Mouse (Mus musculus) kidney, postnatal 10 days (tissue): Measurements from ENCODE around the gene Fam207a.

Experiments used
- DNase-seq: peaks from one replicate; pipeline ENCODE4 v3.0.0; 2021; ENCODE audit warnings: mixed read lengths

Fam207a gene

DNA sequence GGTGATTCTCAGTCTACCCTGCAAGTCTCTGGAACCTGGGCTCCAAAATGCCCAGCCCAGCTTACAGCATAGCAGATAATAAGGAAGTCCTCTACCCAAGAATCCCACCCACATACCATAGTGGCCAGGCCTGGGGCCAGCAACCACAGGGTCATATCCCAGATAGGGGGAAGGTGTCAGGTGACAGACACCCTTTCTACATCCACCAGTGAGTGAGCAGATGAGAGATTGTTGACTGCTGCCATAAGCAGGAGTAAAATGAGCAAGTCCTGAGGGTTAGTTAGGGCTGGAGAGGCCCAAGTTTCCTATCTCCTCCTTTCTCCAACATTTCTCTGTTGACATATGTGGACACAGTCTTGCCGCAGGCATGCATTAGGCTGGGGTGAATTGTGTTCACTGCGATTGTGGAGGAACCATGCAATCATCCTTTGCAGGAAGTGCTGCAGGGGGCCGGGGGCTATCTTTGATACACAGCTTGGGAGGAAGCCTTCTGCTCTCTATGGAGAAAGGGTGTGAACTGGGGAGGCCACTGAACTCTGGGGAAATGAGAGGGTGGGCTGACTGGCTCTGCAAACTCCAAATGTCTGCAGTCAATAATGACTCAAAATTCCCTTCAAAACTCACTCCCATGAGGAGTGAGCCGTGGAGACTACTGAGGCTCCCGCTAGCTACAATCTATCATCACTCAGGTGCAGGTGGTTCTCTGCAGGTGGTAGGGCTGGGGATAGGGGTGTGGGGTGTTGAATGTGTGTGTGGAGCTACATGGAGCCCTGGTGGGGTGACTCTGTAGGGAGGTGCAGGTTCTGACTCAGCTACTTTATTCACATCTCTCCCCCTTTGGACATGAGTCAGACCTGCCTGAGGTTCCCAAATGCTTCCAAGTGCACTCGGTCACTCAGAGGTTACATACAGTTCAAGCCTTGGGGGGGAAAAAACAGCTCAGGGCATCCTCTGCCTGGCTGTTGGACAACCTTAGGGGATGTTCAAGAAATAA is 15.7 kb upstream of the Fam207a start:
- no peak for DNase-seq

DNA sequence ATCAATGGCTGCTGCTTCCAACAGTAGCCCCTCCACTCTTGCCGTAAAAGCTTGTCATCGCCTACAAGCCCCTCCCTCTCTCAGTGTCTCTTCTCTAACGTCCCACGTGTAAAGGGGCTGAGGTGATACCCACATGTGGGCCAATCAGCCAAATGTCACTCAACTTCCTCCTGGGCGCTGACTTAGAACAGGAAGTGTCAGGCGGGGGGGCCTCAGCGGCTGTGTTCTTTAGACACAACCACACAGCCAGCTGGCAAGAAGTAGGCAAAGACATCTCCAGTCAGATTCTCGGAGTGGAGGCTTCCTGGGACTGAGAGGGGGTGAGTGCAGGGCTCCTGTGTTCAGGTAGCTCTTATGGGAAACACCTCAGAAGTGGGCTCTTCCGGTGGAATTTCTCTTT is 14.6 kb upstream of the Fam207a start, which contains the start of gene Itgb2:
TSS of gene Itgb2 (plus strand) at position 113 of the 400 bp plus-strand sequence.
- DNase-seq, result no peak

DNA sequence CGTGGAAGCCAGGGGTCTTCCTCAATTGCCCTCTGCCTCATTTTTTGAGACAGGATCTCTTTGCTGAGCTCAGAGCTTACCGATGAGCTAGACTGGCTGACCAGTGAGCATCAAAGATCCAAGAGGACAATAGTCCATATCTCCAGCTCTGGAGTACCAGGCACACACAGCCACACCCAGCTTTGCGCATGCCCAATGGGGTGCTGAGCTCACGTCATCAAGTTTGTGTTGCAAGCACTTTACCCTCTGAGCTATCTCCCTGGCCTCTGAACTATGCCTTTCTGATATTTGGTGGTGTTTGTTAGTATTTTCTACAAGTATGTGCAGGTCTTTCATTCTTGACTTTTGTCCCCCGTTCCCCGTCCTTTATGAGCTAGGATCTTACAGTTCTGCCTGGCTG is 13.0 kb upstream of the Fam207a start:
- DNase-seq, result no peak

DNA sequence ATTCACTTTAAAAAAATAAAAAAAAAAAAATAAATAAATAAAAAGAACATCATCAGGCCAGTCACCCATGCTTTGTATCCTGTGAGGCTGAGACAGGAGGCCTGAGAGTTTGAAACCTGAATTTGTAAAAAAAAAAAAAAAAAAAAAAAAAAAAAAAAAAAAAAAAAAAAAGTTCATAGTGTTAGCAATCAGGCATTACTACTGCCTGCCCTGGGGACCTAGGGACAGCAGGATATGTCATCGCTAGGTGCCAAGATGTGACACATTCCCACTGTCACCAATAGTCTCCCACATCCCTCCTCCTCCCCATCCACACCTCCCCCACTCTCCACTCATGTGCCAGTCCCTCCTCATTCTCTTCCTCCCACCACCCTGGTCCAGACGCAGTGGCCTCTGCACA is 10.9 kb upstream of the Fam207a start:
- no peak for DNase-seq

DNA sequence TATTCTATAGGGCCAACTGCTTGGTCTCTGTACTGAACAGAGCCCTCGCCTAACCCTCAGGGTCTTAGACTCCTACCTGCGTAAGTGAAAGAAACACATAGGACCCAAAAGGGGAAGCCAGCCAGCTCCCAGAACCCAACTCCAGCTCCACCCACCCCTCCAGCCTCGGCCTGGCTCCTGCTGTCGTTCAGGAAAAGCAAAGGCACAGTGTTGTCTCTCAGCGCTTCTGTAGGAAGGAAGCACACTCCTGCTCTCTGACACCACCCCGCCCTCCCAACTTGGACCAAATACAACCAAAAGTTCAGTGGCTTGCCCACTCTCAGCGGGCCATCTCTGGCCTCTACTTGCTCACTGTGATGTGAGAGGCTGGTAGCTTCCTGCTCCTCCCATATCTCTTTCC is 7.7 kb upstream of the Fam207a start:
- peak; percentile 56 for DNase-seq

DNA sequence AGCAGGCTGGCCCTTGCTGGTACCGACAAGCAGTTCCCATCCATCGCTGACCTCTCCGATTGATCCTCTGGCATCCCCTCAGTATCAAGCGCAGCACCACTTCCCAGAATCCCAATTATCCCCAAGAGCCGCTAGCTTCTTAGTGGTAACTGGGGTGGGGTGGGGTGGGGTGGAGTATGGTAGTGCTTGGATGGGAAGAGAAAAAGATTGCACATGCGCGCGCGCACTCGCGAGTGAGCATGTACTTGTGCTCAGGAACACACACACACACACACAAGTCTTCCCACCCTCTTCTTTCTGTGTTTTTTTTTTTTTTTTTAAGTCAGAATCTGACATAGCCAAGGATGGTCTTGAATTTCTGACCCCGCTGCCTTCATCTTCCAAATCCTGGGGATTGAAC is 7.2 kb upstream of the Fam207a start:
- no peak for DNase-seq

DNA sequence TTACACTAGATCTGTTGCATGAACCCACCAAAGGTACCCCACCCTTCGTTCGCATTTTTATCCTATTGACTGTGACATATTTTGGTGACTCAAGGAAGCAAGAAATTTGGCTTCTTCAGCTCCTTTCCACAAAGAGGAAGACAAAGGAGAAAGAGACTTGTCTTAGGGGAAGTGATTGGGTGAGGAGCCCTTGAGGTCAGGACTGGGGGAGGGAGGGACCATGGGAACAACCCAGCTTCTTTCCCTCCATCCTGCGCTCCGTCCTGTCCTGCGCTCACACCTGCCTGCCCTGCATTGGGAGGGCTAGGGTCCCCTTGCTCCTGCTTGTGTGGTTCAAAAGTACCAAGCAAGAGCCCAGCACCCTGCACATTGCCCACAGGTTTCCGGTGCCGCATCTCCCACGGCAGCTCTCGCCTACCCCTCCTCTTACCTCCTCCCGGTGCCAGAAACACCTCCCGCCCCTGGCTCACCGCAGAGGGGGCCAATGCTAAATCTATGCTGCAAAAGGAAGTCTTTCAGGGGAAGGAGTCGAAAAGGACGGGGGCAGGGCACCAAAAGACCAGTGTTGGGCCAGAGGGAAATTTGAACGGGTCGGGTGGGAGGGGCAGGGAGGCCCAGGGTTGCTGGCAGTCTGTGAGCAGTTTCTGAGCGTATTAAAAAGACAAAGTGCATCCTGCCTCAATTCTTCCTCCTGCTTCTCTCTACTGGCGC is 6.6 kb upstream of the Fam207a start:
- no peak for DNase-seq

DNA sequence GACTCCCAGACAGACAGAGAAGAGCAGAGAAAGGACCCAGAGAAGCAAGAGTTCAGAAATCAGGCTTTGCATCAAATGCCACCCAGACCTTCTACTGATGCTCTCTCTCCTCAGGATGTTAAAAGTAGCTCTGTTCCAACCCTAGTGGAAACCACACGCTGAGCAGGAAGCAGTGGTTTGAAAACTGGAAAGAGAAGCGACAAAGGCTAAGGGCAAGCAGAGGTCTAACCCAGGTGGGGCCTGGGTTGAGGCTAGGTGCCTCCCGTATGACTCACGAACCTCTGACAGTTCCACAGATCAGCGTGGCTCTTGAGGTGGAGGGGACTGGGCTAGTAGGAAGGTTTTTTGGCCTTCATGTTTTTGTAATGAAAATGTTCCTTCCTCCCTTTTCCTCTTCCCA is 4.9 kb upstream of the Fam207a start:
- no peak for DNase-seq

DNA sequence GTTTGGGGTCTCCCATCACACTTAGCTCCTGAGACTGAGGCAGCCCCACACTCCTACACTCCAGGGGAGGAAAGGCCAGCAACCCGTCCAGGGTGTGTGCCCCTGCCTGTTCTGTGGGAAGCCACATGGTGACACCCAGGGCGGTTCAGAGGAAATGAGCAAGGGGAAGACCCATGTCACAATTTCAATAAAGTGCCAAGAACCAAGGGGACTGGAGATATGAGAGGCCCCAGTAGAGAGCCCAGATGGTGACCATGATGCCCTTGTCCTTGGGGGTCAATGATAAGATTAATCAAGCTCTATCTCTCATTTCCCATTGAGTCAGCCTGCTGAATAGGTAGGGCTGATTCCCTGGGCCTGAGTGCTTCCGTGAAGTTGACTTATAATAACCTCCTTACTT is 3.6 kb upstream of the Fam207a start:
- no peak for DNase-seq

DNA sequence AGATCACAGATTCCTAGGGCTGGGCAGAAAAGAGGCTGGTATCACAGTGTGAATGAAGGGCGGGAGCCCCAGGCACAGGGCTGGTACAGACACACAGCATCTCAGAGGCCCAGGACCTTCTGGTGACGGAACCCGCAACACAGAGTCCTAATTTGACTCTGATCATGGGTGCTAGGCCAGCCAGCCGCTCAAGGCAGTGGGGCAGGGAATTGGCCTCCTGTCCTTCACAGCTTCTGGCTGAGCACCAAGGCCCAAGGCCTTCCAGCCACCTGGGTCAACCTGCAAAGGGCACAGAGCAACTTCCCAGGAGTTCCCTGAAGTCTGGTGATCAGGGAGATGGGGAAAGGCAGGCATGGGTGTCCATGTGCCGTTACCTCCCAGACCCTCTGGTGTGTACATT is 2.2 kb upstream of the Fam207a start:
- no peak for DNase-seq

DNA sequence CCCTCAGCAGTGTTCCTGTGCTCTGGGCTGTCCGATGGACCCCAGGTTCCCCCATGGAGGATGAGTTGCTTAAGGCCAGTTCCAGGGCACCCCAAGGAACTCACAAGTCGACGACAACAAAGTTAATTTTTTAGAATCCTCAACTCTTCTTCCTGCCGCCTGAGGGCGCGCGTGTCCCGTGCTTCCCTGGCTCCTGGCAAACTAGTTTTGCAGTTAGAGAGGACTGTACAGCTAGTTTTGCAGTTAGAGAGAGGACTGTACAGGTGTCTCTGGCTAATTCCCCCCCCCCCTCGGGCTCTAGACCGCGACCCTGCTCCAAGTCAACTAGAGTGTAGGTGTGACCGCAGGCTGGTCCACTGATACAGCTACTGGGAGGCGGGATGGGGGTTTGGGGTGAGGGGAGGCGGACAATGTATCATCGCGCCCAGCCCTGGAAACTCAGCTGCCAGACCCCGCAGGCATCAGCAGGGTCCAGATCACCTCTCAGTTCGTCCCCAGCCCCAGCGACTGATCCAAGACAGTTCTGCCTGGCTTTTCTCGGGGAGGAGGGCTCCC is 1.6 kb upstream of the Fam207a start:
- DNase-seq, result peak; percentile 85

DNA sequence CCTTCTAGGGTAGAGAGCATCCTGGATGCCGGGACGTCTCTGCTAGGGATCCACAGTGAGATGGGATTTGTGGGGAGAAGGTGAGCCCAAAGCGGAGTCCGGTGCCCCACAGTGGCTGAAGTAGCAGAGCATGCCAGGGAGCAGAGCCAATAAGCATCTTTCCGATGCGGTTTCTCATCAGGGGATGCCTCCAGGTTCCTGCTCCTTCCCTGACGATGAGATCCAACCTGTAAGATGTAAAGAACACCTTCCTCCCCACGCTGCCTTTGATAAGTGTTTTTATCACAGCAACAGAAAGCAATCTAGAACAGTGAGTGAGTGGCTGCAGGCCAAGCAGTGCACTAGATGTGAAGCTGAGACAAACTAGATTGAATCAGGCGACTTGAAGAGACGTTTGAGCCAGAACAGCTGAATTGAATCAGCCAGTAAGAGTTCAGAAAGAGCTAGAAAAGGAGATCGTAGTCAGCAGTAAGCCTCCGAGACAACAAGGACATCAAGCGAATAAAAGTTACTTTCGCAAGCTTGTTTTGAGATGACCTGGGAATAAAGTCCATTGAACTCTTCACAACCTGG is 880 bp upstream of the Fam207a start:
- no peak for DNase-seq

DNA sequence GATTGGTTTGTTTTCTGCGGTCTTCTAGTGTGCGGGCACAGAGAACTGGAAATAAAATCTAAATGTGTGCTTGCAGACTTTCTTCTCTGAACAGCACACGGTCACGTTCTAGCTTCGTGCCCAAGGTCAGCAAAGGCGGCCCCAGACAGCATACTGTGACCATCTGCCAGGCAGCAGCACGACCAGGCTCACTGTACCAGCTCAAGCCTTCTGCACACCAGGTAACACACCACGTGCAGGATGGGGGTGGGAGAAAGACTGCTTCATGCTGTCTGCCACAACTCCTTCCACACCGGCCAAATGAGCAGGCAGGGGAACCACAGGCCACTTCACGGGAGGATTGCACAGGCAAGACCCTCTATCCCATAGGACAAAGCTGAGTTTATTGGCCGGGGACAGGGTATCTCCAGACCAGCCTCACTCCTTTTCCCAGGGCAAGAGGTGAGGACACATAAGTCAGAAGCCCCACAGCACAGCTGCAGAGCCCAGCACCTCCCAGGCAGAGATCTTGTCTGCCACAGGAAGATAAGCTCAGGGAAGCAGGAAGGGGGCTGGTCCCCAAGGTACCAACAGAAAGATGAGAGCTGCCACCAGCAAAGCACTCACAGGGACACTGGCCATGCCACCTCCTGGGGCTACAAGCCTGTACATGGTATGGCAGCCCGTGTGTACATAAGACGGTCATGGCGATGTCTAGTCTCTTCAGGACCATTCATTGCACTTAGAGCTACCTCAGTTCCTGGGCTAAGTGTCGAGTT is 5.2 kb downstream of the Fam207a start:
- no peak for DNase-seq

DNA sequence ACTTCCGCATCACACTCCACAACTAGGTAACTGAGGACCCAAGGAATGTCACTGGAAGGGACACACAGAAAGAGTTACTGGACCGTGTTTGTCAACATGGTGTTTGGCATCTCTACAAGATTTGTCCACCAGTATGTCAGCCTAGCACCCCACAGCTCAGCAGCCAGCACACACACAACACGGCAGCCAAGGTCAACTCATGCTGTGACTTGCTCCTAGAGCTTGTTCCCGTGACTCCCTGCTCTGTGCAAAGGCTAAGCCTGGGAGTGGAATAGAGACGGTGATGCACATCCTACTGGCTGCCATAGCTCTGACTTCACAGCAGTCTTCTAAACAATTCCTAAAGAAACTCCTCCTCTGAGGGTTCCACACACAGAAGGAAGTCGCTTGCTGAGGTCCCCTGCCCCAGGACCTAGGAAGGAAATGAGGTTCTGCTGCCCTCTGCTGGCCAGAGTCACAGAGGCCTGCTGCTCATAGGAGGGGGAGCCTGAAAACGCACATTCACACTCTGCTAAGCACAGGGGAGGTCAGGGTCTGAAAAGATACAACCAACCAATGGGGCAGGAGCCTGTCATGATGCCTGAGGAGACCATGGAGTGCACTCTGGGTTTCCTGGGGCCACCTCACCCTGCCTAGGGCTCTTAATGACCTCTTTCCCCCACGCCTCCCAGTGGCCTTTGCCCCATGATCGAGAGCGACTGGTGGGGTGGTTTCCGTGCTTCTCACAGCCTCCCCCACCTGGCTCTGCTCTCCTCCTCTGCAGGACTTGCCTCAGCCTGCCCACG is 6.0 kb downstream of the Fam207a start:
- peak; percentile 95 for DNase-seq

DNA sequence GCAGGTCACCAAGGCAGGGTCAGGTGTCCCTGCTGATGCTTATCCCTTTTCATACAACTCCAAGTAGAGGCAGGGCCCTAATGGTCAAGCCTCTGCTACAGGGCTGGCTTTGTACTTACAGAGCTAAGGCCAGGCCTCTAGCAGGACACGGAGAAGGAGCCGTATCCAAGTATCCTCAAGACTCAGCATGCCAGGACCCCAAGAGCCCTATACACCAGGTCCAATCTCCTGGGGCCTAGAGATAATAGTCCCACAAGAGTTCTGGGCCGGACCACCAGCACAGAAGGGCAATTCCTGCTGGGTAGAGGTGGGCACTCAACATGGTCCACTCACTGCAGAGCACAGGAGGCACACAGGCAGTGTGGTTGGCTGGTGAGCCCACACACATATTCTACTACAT is 6.8 kb downstream of the Fam207a start:
- DNase-seq, result no peak

DNA sequence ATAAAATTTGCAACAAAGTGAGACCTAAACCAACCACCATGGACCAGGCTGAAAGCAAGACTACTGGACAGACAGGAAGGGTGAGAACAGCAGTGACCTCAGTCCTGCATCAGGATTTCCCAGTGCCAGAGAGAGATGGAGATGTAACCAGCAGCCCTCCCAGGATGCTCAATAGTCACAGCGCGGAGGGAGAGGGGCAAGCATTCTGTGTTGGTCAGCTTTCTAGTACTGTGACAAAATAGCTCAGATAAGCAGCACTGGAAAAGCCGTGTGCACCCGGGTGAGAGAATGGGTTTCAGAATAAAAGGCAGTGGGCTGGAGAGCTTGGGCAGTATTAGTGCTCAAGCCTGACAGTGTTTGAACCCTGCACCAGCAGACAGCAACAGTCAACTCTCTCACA is 7.8 kb downstream of the Fam207a start:
- DNase-seq, result no peak

DNA sequence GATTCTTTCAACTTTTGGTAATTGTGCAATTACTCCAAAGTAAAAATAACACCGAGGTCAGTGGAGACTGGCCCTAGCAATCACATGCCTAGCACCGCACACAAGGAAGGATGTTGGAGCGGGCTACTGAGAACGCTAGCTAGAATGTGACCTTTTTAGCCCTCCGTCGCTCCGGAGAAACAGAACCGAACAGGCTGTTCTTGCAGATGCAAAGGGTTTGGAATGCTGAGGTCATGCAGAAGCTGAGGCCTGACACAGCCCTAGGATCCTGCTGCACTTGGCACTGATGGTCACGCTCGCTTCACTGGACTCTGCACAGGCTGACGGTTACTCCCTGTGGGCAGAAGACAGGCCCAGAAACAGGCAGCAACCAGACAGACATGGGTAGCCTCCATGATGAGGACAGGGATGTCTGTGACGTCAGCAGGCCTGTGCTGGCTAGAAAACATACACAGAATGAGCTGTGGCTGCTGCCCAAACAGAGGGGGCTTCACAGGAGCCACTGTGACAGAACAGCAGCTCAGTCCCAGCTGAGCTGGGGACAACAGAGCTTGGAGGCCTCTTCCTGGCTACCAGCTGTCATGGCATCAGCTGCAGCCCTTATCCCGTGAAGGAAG is 8.5 kb downstream of the Fam207a start:
- peak; percentile 67 for DNase-seq

DNA sequence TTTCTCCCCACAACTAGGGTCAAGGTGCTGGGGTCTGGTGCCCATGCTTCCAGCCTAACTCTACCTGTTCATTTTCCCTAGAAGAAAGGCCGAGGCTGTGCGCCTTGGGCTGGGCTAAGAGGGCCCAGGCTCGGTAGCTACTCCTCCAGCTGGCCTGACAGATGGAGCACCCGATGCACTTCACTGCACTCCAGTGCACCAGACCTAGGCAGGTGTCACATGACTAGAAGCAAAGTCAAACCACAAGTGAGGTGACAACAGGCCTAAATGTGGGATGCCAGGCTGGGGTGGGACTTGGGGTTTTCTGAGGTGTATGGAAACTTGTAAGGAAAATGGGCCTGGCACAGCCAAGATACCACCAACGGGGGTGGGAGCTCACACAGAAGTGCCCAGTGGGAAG is 9.1 kb downstream of the Fam207a start:
- DNase-seq, result no peak

DNA sequence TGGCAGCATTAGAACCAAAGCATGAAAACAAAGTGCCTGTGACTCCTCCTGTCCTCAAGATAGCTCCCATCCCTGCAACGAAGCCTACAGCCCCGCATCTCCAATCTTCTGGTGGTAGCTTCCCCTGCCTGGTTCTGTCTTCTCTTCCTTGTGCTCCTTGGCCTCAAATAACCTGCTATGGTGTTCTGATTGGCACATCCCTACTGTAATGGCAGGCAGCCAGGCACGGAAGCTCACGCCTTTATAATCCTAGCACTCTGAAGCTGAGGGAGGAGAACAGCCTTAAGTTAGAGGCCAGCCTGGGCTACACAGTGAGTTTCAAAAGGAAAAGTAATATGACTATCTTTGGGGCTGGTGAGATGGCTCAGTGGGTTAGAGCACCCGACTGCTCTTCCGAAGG is 11.4 kb downstream of the Fam207a start:
- peak; percentile 46 for DNase-seq

DNA sequence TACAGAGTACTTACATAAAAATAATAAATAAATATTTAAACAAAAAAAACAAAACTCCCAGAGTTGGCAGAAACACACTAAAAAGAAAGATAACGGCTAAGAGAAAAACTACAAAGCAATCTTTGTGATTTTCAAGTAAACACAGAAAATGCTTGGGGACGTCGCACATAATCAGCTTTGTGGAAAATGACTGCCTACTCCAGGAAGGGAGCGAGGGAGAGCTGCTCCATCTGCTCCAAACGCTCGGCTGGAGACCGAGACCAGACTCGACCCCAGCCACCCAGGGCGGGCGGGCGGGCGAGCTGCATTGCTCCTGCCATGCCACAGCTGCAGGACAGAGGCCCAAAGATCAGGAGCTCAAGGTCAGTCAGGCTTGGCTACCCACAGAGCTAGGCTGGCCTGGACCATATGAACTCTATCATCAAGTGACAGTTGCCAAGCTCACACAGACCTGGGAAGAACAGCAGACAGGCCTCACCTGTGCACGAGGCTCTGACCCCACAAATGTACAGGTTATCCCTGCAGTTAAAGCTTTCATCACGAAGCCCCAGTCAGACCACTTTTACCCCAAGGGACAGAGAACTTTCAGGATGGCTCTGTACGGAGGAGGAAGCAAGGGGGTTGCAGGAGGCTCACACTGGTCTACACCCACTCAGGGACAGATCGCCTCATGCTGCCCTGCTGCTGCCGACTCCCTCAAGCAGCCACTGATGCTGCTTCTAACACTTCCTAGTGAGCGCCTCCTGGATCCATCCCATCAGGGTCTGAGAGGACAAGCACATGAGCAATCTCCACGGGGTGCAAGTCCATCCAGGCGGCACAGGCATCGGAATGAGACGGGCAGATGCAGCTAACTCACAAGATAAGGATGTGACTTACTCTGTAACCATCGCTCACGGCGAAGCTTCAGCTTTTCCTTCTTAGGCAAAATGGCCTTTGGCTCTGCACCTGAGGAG is 12.3 kb downstream of the Fam207a start:
- no peak for DNase-seq
